In genomic region chr6:72319019-72319418, GRCm38 (mm10) we compare ENCODE assay signal across 10 mouse cellular contexts. TPM values are rescaled to one million over a fixed set of nuclear protein-coding genes. Genes with fewer than 3 reads are reported as not detected.
DNase-seq lines count a peak whose midpoint lies in the region; ATAC-seq and TF ChIP-seq lines count a peak whose summit lies in the region.
"Had no signal": no experiment of that assay in that cellular context is flagged by ENCODE, and none has a peak within 500 bp of the region (broad histone marks: within the 10 kb centered on the region; RNA-seq: fewer than 3 reads in every experiment).

No protein-coding gene starts in this region.

- peak; percentile 71 for TF ChIP-seq CTCF in Patski (IDR thresholded peaks at IDR 0.05)
- TF ChIP-seq CTCF in heart, postnatal 0 days (IDR thresholded peaks at IDR 0.05; ENCODE audit: low read depth): peak; percentile 67

- 62% methylated on average over 11 of the region's 11 CpGs for WGBS in heart, embryonic 16.5 days
- WGBS in heart, embryonic 12.5 days: 76% methylated on average over 11 of the region's 11 CpGs
- 51% methylated on average over 11 of the region's 11 CpGs for WGBS in heart, postnatal 0 days

- H3K4me1 ChIP-seq in heart, embryonic 16.5 days (ENCODE audit: control insufficient read depth, insufficient read depth, low read length): peaks cover 5% of the 10 kb centered on the region; the same call in 1 of the 2 replicates
- peaks cover 24% of the 10 kb centered on the region for H3K4me1 ChIP-seq in heart, embryonic 12.5 days (replicated peaks)
- H3K4me1 ChIP-seq in heart, postnatal 0 days (ENCODE audit: control insufficient read depth, insufficient read depth): no peaks in the 10 kb centered on the region
- H3K4me1 ChIP-seq: limb, embryonic 13.5 days had no signal

- intact Hi-C loops in left cerebral cortex, postnatal 25 days (cut with DNase I): no loop called here

- H3K27me3 ChIP-seq in heart, embryonic 16.5 days (ENCODE audit: control insufficient read depth, insufficient read depth, low read length): no peaks in the 10 kb centered on the region
- H3K27me3 ChIP-seq in heart, embryonic 12.5 days (replicated peaks): no peaks in the 10 kb centered on the region
- no peaks in the 10 kb centered on the region for H3K27me3 ChIP-seq in Patski
- no peaks in the 10 kb centered on the region for H3K27me3 ChIP-seq in heart, postnatal 0 days (ENCODE audit: control insufficient read depth, insufficient read depth, low read length)
- H3K27me3 ChIP-seq: limb, embryonic 13.5 days had no signal

- H3K36me3 ChIP-seq in heart, embryonic 16.5 days (ENCODE audit: control insufficient read depth, insufficient read depth): peaks cover 47% of the 10 kb centered on the region
- H3K36me3 ChIP-seq in heart, embryonic 12.5 days: peaks cover 67% of the 10 kb centered on the region
- peaks cover 67% of the 10 kb centered on the region for H3K36me3 ChIP-seq in heart, postnatal 0 days (replicated peaks; ENCODE audit: control insufficient read depth, insufficient read depth, low read length)

- H3K4me2 ChIP-seq in heart, embryonic 16.5 days (ENCODE audit: low read depth, low read length): no peak overlapping the region
- H3K4me2 ChIP-seq in heart, embryonic 12.5 days: no peak overlapping the region
- H3K4me2 ChIP-seq in heart, postnatal 0 days (ENCODE audit: low read depth, low read length): no peak overlapping the region
- H3K4me2 ChIP-seq: limb, embryonic 13.5 days had no signal

- POLR2A ChIA-PET in Patski (lab: Charles Lee): interaction anchor here (0.8 kb wide), 1 partner anchor 175 kb away, joined by 4 read pairs; no protein-coding TSS in a partner anchor

- no peak overlapping the region for H3K9ac ChIP-seq in heart, embryonic 16.5 days (ENCODE audit: low read length)
- no peak overlapping the region for H3K9ac ChIP-seq in heart, embryonic 12.5 days
- no peak overlapping the region for H3K9ac ChIP-seq in heart, postnatal 0 days (replicated peaks; ENCODE audit: low read depth, low read length)
- H3K9ac ChIP-seq: limb, embryonic 13.5 days had no signal

- CTCF ChIA-PET in Patski (lab: Charles Lee): interaction anchor here (1.0 to 1.7 kb wide), 4 partner anchors 11 to 38 kb away, joined by 3 to 7 read pairs (median 4); no protein-coding TSS in a partner anchor

- TF ChIP-seq EP300 in heart, postnatal 0 days (IDR thresholded peaks at IDR 0.05; ENCODE audit: low read depth): no peak

- no peaks in the 10 kb centered on the region for H3K9me3 ChIP-seq in heart, embryonic 16.5 days (replicated peaks; ENCODE audit: control insufficient read depth, low read length)
- H3K9me3 ChIP-seq in heart, embryonic 12.5 days (replicated peaks): no peaks in the 10 kb centered on the region
- no peaks in the 10 kb centered on the region for H3K9me3 ChIP-seq in heart, postnatal 0 days (replicated peaks; ENCODE audit: control insufficient read depth, low read length)
- H3K9me3 ChIP-seq: limb, embryonic 13.5 days had no signal

- in situ Hi-C loops in Patski (cut with MboI; ENCODE audit: low pct_unique_long_range_greater_than_20kb): no loop called here

- 0 out of 2 replicates have a peak, but pooled peaks have one; percentile 19 for ATAC-seq in heart, embryonic 16.5 days (replicated peaks; ENCODE audit: extremely low read depth, insufficient read depth, low FRiP score)
- no peak for ATAC-seq in heart, embryonic 12.5 days (ENCODE audit: insufficient number of reproducible peaks, low FRiP score)
- ATAC-seq in Patski: no peak
- peak; percentile 40; the same call in 1 of the 2 replicates for ATAC-seq in heart, postnatal 0 days (ENCODE audit: insufficient read depth, low read depth)

- no peak overlapping the region for H3K27ac ChIP-seq in heart, embryonic 16.5 days (ENCODE audit: low read length)
- H3K27ac ChIP-seq in heart, embryonic 12.5 days (ENCODE audit: poor library complexity, severe bottlenecking): no peak overlapping the region
- H3K27ac ChIP-seq in heart, postnatal 0 days (ENCODE audit: low read depth): no peak overlapping the region; the same call in 1 of the 2 replicates
- H3K27ac ChIP-seq: limb, embryonic 13.5 days had no signal

- DNase-seq in 3T3-L1 (ENCODE audit: low read depth, low spot score): peak; percentile 56
- DNase-seq in Patski (ENCODE audit: low read depth, low spot score): no peak
- peak; percentile 68 for DNase-seq in heart, postnatal 0 days (ENCODE audit: low spot score)
- DNase-seq in left cerebral cortex, postnatal 25 days (ENCODE audit: low spot score in 2 of 2): peak; percentile 60 to 66
- DNase-seq in right cerebral cortex, postnatal 4 days: peak; percentile 58
- DNase-seq in spleen, postnatal 36 days (ENCODE audit: low spot score in 2 of 2): no peak

- no peak overlapping the region for H3K4me3 ChIP-seq in heart, embryonic 16.5 days (ENCODE audit: low read length)
- H3K4me3 ChIP-seq in heart, embryonic 12.5 days: no peak overlapping the region
- no peak overlapping the region for H3K4me3 ChIP-seq in heart, postnatal 0 days (ENCODE audit: low read depth, low read length)
- H3K4me3 ChIP-seq: limb, embryonic 13.5 days had no signal

RNA-seq across cellular contexts. Expression of gene Sftpb, which starts 14.6 kb away (rescaled TPM):
- polyA plus RNA-seq in heart, embryonic 16.5 days (2015; fragmentation: Nextera tagmentation; extraction: Ambion mirVana): 2.9 and 27.8 TPM in 2 replicates
- polyA plus RNA-seq in heart, embryonic 12.5 days (2016; fragmentation: Nextera tagmentation; extraction: Ambion mirVana): not detected in 2 replicates
- polyA plus RNA-seq in Patski (2021): 0.05 TPM
- 0.84 and 1.7 TPM in 2 replicates for total RNA-seq in heart, postnatal 0 days (2014; rRNA removed; ENCODE audit: low replicate concordance)
- 0.33 and 0.55 TPM in 2 replicates for polyA plus RNA-seq in heart, postnatal 0 days (2015; fragmentation: Nextera tagmentation; extraction: Ambion mirVana)
- total RNA-seq in left cerebral cortex, postnatal 25 days (2021): not detected
- polyA plus RNA-seq: limb, embryonic 13.5 days; stomach, embryonic 14.5 days had no signal

RNA-seq across cellular contexts. Expression of gene Usp39, which starts 26.0 kb away (rescaled TPM):
- polyA plus RNA-seq in heart, embryonic 16.5 days (2015; fragmentation: Nextera tagmentation; extraction: Ambion mirVana): 26.3 and 27.3 TPM in 2 replicates
- 36.0 and 39.7 TPM in 2 replicates for polyA plus RNA-seq in heart, embryonic 12.5 days (2016; fragmentation: Nextera tagmentation; extraction: Ambion mirVana)
- polyA plus RNA-seq in Patski (2021): 64.7 TPM
- total RNA-seq in heart, postnatal 0 days (2014; rRNA removed; ENCODE audit: low replicate concordance): 50.9 and 59.9 TPM in 2 replicates
- polyA plus RNA-seq in heart, postnatal 0 days (2015; fragmentation: Nextera tagmentation; extraction: Ambion mirVana): 15.8 and 16.9 TPM in 2 replicates
- 10 to 100 TPM; 32.3 to 34.8 TPM for total RNA-seq in left cerebral cortex, postnatal 25 days (2021)

RNA-seq across cellular contexts. Expression of gene 0610030E20Rik, which starts 28.1 kb away (rescaled TPM):
- polyA plus RNA-seq in heart, embryonic 16.5 days (2015; fragmentation: Nextera tagmentation; extraction: Ambion mirVana): 16.0 TPM in 2 replicates
- polyA plus RNA-seq in heart, embryonic 12.5 days (2016; fragmentation: Nextera tagmentation; extraction: Ambion mirVana): 17.2 and 19.9 TPM in 2 replicates
- polyA plus RNA-seq in Patski (2021): 13.8 TPM
- 7.3 and 12.0 TPM in 2 replicates for total RNA-seq in heart, postnatal 0 days (2014; rRNA removed; ENCODE audit: low replicate concordance)
- 11.9 and 12.9 TPM in 2 replicates for polyA plus RNA-seq in heart, postnatal 0 days (2015; fragmentation: Nextera tagmentation; extraction: Ambion mirVana)
- total RNA-seq in left cerebral cortex, postnatal 25 days (2021): 10 to 100 TPM; 15.1 to 16.9 TPM

RNA-seq across cellular contexts. Expression of gene Tmem150a, which starts 36.2 kb away (rescaled TPM):
- 12.9 and 13.8 TPM in 2 replicates for polyA plus RNA-seq in heart, embryonic 16.5 days (2015; fragmentation: Nextera tagmentation; extraction: Ambion mirVana)
- polyA plus RNA-seq in heart, embryonic 12.5 days (2016; fragmentation: Nextera tagmentation; extraction: Ambion mirVana): 13.3 and 13.5 TPM in 2 replicates
- polyA plus RNA-seq in Patski (2021): 39.8 TPM
- total RNA-seq in heart, postnatal 0 days (2014; rRNA removed; ENCODE audit: low replicate concordance): 18.2 and 23.2 TPM in 2 replicates
- 8.0 and 9.7 TPM in 2 replicates for polyA plus RNA-seq in heart, postnatal 0 days (2015; fragmentation: Nextera tagmentation; extraction: Ambion mirVana)
- 1 to 10 TPM; 7.9 to 8.7 TPM for total RNA-seq in left cerebral cortex, postnatal 25 days (2021)

RNA-seq across cellular contexts. Expression of gene Rnf181, which starts 47.7 kb away (rescaled TPM):
- polyA plus RNA-seq in heart, embryonic 16.5 days (2015; fragmentation: Nextera tagmentation; extraction: Ambion mirVana): 92.2 and 93.6 TPM in 2 replicates
- 90.0 and 92.9 TPM in 2 replicates for polyA plus RNA-seq in heart, embryonic 12.5 days (2016; fragmentation: Nextera tagmentation; extraction: Ambion mirVana)
- polyA plus RNA-seq in Patski (2021): 98.4 TPM
- 53.5 and 65.0 TPM in 2 replicates for total RNA-seq in heart, postnatal 0 days (2014; rRNA removed; ENCODE audit: low replicate concordance)
- 74.9 and 81.3 TPM in 2 replicates for polyA plus RNA-seq in heart, postnatal 0 days (2015; fragmentation: Nextera tagmentation; extraction: Ambion mirVana)
- 10 to 100 TPM; 69.9 to 71.1 TPM for total RNA-seq in left cerebral cortex, postnatal 25 days (2021)

Comparison
In these comparisons a context has a peak if more than half of its experiments do, and no peak if none do; other contexts are left out.
1. ATAC-seq: peak in heart, embryonic 16.5 days (single experiment) and heart, postnatal 0 days (single experiment); none in heart, embryonic 12.5 days (single experiment) and Patski (single experiment).
2. DNase-seq: peak in 3T3-L1 (single experiment), heart, postnatal 0 days (single experiment), left cerebral cortex, postnatal 25 days (2 of 2) and right cerebral cortex, postnatal 4 days (single experiment); none in Patski (single experiment) and spleen, postnatal 36 days (0 of 2).